Mouse (Mus musculus) CH12.LX (cell line): Measurements from ENCODE around the gene Gm10959.

Experiments
- BHLHE40 ChIP-seq: IDR thresholded peaks from 2 replicates; pipeline ENCODE4 v1.6.1; 2011; ENCODE audit warnings: mild to moderate bottlenecking, low read depth, low read length, improper control_type of control experiment
- CTCF ChIP-seq, 2 experiments: IDR thresholded peaks in 1 of 2; conservative IDR thresholded peaks in 1 of 2; 2 replicates each; pipeline ENCODE4 v1.5.1; 2011 to 2012; ENCODE audit warnings: low read depth in 2 of 2, low read length in 2 of 2, improper control_type of control experiment in 1 of 2, inconsistent platforms in 1 of 2, mild to moderate bottlenecking in 1 of 2, moderate library complexity in 1 of 2
- ELF1 ChIP-seq: IDR thresholded peaks from 2 replicates; pipeline ENCODE4 v1.6.1; 2014; ENCODE audit warnings: low read depth, mild to moderate bottlenecking, inconsistent platforms, low read length, improper control_type of control experiment
- EP300 ChIP-seq: IDR thresholded peaks from 2 replicates; pipeline ENCODE4 v1.6.1; 2011; ENCODE audit warnings: low read length, improper control_type of control experiment
- GABPA ChIP-seq: IDR thresholded peaks from 2 replicates; pipeline ENCODE4 v1.6.1; 2012; ENCODE audit warnings: low read depth, low read length, improper control_type of control experiment, inconsistent platforms; ENCODE audit not compliant: insufficient replicate concordance
- MAFK ChIP-seq: IDR thresholded peaks from 2 replicates; pipeline ENCODE4 v1.6.1; 2011; ENCODE audit warnings: low read length, improper control_type of control experiment; ENCODE audit not compliant: insufficient replicate concordance
- NELFE ChIP-seq: IDR thresholded peaks from 2 replicates; pipeline ENCODE4 v1.6.1; 2011; ENCODE audit warnings: low read depth, low read length, improper control_type of control experiment
- POLR2A ChIP-seq: IDR thresholded peaks from 2 replicates; pipeline ENCODE4 v1.6.1; 2011; ENCODE audit warnings: low read depth, mild to moderate bottlenecking, improper control_type of control experiment, low read length
- POLR2AphosphoS2 ChIP-seq: IDR thresholded peaks from 2 replicates; pipeline ENCODE4 v1.6.1; 2011; ENCODE audit warnings: low read depth, low read length, improper control_type of control experiment
- RCOR1 ChIP-seq: conservative IDR thresholded peaks from 2 replicates; pipeline ENCODE4 v1.6.1; 2012; ENCODE audit warnings: low read depth, mild to moderate bottlenecking, inconsistent platforms, low read length, improper control_type of control experiment
- ZMIZ1 ChIP-seq: IDR thresholded peaks from 2 replicates; pipeline ENCODE4 v1.6.1; 2012; ENCODE audit warnings: low read depth, mild to moderate bottlenecking, inconsistent platforms, low read length, improper control_type of control experiment
- ZNF384 ChIP-seq: IDR thresholded peaks from 2 replicates; pipeline ENCODE4 v1.6.1; 2012; ENCODE audit warnings: low read depth, low read length, improper control_type of control experiment, inconsistent platforms

GRCm38 (mm10) chr3:122903746-122904433 is 15.3 kb downstream of the Gm10959 start:
- no peak for TF ChIP-seq ZNF384
- no peak for TF ChIP-seq POLR2AphosphoS2
- TF ChIP-seq ZMIZ1, result no peak
- no peak for TF ChIP-seq MAFK
- no peak for TF ChIP-seq BHLHE40
- TF ChIP-seq CTCF (conservative IDR thresholded peaks at IDR 0.05 in 1 of 2, IDR thresholded peaks at IDR 0.05 in 1 of 2; ENCODE audit: low read depth in 2 of 2, low read length in 2 of 2), result peak; percentile 76 to 88
- no peak for TF ChIP-seq POLR2A
- TF ChIP-seq NELFE, result 0 out of 2 replicates have a peak, but pooled peaks have one; percentile 27
- no peak for TF ChIP-seq GABPA
- TF ChIP-seq RCOR1, result no peak
- no peak for TF ChIP-seq ELF1
- no peak for TF ChIP-seq EP300
